Mouse (Mus musculus) fibroblast of lung, adult 2 months (primary cell): ENCODE results near the gene Slc16a10.

Source experiments
- DNase-seq: peaks from one replicate; pipeline ENCODE4 v3.0.0-alpha.2; 2011; ENCODE audit warnings: low read depth

Slc16a10 gene

DNA sequence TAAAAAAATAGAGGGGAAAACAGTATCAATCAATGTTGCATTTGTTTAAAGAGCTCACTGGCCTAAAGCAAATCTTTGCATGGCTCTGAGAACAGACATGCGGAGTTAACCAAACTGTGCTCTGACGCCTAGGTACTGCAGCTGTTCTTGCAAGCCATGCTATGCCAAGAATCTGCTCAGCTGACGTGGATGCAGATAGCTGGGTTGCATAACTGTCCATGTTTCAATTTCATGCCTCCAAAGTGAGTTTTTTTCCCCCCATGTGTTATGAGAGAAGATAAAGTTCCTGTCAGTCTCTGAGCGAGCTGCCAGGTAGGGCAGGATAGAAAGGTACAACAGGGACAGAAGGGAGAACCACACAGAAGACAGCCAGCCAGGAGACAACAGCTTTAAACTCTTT lies 72.8 kb downstream of the Slc16a10 start:
- DNase-seq, result no peak

DNA sequence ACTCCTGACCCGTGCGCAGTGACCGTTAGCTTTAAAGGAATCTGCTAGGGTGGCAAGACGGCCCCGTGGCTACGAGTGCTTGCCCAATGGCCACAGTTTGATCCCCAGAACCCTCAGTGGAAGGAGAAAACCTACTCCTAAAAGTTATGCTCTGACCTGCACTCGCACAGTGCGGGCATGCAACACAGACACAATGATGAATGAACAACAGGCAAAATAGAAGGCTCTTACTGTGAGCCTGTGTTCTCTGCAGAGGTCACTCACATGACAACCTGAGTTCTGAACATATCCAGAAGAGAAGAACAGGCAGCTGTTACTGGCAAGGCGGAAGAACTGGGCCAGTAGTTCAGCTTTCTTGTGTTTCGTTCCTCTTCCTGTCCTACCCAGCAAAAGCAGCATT lies 73.5 kb downstream of the Slc16a10 start:
- DNase-seq, result no peak

DNA sequence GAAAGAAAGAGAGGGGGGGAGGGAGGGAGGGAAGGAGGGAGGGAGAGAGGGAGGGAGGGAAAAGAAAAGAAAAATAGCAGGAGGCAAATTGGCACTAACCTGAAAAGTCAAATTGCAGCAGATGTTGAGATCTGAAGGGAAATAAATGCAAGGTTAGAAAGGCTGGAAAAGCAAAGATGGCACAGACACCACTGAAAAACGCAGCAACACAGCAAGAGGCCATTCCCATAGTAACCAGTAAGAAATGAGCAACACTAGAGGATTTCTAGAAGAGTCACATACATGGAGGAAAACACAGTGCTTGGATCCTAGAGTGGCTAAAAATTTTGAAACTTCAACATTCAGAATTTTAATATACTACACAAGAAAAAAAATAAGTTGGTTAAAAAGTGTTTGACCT lies 74.5 kb downstream of the Slc16a10 start:
- no peak for DNase-seq

DNA sequence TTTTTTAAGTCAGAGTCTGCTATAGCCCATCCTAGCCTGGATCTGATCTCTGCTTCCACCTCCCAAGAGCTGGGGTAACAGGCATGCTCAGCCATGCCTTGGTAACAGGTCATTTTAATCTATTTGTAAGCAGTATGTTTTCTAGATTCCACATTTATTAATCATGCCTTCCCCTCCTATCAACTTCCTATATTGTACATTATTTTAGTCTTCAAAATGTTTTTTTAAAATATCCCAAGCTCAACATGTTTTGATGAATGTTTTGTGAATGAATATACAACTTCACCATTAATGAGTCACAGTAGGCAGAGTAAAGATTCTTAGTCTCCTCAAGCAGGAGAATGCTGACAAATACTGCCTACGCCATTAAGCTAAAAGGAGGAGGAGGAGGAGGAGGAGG lies 75.0 kb downstream of the Slc16a10 start:
- no peak for DNase-seq

DNA sequence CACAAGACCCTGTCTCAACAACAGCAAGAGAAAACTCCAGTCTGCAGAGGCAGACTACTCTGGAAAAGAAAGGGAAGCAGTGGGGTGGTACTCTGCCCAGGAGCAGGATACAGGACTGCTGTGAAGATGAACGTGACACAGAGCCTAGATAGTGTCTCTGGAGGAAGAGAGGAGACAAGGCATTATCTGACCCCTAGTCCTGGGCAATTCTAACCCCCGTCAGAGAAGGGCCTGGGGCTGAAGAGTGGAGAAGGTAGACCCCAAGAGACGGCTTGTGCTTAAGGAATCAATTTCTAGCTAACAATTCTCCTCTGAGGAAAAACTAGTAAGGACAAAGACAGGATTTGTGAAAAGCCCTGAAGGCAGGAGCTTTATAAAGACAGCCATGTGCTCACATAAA lies 76.7 kb downstream of the Slc16a10 start:
- no peak for DNase-seq

DNA sequence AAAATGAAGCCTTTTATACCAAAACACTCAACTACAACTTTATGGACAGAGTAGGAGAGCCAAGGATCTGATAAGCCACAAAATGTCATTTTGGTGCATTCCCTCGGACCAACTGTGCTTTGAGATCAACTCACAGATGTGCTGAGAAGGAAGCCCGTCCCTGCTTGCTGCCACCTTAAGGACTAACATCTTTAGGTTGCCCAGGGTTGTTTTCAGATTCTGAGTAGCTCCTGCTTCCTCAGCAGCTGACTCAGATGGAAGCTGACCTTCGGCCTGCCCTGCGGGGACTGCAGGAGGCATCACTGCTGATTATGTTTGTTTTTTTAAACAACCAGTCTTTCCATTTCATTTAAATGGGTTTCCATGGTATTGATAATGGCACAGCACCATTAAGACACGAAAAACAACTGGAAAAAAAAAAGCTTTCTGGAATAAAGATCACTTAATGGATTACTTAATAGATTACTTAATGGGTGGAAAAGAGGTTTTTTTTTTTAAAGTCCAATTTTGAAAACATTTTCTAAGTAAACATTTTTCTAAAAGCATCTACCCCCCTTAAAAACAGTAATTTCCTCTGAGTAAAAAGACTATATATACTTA lies 78.7 kb downstream of the Slc16a10 start:
- DNase-seq, result no peak

DNA sequence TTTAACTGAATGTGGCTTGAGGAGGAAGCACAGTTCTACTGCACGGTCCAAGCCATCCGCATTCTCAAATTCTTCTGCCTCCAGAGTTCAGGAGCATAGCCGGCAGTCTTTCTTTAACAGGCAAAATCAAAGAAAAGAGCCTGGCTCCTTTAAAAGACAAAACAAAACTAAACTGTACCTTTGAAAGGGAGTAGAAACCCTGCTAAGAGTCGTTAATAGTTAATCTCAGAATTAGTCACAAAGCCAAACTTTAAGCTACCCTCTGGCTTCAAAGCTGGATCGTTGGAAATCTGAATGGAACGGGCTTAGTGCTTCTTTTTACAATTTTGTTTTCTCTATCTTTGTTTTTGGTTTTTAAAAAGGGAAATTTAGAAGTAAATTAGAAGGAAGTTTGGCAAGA lies 79.2 kb downstream of the Slc16a10 start:
- DNase-seq, result no peak

DNA sequence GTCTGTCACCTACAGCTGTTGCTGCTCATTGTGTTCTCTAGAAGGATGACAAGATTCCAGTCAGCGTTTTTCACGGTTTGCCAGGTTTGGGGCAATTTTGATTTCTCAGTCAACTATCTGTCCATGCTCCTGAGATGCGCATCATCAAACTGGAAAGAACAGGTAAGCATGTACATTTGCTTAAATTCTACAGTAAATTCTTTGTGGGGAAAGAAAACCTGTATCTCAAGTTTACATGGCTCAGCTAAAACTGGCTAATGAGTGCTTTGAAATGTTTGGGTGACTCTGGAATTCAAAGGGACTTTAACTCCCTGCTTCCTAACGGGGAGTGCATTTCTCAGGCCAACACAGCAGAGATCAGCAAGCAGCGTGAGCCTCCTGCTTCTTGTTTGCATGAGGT lies 80.1 kb downstream of the Slc16a10 start:
- DNase-seq, result no peak

DNA sequence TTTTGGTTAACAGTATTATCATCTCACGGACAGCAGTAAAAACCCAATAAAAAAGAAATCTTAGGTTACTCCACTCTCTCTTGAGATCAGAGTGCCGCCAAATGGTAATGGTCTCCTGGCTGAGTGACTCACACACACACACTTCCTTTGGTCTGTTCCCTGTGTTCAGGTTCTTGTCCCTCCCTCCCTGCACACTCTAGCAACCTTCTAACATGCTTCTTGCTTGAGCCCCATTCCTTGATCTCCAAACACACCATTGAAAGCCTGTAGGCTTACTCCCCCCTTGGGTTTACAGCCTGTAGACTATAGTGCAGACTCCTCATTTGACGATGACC lies 83.3 kb downstream of the Slc16a10 start:
- no peak for DNase-seq

DNA sequence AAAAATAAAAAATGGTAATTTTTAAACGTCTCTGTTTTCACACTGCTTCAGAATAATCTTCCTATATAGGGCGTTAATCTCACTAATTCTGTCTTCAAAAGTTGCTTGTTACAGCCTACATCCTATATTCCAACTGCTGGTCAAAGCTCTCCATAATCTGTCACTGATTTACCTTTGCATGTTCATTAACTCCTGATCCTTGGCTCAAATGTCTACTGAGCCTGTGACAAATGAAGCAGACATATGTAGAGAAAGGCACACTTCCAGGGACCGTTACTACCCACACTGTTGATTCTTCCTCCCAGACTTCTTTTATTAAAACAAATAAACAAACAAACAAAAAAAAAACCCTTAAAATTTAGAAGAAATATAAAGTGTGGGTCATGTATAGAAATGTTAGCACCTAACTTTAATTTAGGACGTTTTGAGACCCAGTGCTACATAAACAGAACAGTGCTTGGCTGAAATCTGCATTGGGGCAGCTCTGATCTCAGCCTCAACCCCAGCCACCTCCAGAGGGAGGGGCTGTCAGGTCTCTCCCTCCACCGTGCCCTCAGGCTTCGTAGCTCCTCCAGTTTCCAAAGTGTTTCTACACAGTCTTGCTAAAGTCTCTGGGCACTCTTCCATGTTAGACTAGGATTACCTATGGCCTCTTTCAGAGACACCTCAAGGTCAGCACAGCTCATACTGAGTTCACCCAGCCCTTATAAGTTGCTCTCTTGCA lies 83.8 kb downstream of the Slc16a10 start:
- no peak for DNase-seq

DNA sequence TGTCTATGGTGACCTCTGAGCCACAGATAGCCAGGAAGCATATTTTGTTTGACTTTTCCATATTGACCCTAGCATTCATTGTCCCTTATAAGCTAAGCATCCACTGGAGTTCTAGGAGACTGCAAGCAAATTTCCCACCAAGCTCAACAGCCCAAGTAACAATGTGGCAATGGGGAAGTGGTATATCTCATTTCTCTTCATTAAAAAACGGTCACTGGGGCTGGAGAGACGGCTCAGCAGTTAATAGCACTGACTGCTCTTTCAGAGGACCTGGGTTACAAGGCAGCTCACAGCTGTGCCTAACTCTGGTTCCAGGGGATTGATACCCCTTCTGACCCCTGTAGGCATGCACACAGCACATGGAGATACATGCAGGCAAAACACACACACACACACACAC lies 84.4 kb downstream of the Slc16a10 start:
- DNase-seq, result no peak

DNA sequence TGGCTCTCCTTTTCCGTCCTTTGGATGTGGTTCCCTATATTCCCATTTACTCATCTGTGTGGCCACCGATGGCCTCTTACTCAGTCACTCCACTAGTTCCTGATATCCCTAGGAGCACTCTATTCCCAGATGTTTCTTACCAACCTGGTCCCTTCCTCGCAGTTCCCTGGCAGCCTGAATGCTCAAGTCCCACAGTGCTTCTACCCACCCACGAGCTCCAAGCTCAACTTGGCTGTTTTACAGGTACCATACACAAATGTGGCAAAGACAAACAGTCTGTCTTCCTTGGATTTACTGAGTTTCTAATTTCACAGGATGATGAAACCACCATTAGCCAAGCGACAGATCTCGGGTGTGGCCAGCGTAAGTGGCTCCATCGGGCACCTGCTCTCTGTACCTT lies 87.6 kb downstream of the Slc16a10 start:
- DNase-seq, result no peak

DNA sequence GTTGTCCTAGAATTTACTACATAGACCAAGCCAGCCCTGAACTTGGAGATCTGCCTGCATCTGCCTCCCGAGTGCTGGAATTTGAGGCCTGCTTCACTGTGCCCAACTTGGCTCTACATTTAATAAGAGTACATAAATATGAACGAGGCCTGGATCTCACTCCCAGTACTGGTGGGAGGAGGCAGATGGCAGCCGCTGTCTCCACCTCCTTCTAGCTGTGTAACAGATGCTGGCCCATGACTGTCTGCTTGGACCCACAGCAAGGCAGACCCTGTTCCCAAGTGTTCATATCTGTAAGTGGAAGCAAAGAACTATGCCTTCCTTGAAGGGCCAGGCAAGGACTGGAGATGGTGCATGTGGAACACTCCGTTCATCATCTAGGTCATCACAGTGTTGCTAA lies 88.2 kb downstream of the Slc16a10 start:
- DNase-seq, result no peak

DNA sequence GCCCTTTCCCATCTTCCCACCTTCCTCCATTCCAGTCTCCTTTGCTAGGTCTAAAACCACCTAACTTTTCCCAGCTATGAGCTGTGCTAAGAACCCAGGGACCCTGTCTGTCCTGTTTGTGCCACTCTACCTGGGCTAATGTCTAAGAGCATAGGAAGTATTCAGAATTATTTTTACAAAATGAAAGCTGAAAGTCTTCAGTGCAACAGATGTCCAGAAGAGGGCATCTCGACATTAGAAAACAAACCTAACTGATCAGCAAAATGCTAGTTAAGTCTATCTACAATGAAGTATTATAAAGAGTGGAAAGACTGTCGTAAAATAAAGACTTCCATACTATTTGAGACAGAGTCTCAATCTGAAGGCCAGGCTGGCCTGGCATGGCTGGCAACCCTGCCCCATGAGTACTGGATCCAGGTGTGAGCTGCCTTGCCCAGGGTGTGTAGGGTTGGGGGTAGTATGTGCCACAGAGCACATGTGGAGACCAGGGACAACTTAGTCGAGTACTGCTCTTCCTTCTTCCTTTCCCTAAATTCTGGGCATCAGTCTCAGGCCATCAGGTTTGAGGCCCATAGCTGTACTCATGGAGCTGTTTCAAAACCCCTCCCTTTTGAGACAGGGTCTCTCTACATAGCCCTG lies 88.7 kb downstream of the Slc16a10 start:
- peak; percentile 45 for DNase-seq

DNA sequence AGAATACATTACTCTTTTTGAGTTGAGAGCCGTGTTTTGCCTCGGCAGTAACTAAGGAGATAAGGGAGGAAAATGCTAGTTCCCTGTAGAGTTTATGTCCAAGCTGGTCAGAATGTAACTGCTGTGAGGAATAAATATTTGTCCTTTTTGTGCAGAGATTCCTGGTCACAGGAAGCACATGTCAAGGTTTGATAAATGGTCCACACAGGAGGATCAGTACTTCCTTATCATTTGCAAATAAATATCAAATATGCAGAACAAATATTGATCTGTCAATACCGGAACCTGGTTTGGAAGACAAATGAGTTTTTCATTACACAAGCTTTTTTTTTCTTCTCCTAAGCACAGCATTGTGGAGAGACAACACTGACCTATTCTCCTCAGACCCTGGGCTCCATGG lies 90.1 kb downstream of the Slc16a10 start:
- no peak for DNase-seq

DNA sequence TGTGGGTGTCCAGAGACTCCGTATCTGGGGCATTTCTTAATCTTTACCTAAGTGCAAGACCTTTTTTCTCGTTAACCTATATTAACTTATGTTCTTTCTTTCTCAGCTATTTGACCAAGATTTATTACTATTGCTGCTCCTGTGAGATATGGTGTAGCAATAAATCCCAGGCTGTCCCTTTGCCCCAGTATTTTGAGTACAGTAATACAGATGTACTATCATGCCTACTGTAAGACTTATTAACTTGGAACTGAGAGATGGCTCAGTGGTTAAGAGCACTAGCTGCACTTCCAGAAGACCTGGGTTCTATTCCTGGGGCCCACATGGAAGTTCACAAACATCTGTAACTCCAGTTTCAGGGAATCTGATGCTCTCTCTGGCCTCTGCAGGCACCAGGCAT lies 91.3 kb downstream of the Slc16a10 start:
- no peak for DNase-seq

DNA sequence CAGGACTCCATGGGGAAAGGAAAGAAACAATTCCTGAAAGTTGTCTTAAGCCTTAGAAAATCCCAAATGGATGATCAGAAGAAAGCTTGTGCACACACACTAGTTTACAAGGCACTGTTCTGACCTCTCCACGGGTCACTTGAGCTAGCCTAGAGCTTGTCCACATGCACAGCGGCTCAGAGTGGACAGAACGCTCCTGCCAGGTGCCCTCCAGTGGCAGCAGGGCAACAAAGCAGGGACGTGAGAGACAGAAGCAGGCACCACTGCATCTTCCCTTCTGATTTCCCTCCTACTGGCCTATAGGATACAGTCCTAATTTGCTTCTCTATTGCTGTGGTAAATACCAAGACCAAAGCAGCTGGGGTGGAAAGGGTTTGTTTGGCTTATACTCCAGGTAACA lies 100.7 kb downstream of the Slc16a10 start:
- DNase-seq, result no peak

DNA sequence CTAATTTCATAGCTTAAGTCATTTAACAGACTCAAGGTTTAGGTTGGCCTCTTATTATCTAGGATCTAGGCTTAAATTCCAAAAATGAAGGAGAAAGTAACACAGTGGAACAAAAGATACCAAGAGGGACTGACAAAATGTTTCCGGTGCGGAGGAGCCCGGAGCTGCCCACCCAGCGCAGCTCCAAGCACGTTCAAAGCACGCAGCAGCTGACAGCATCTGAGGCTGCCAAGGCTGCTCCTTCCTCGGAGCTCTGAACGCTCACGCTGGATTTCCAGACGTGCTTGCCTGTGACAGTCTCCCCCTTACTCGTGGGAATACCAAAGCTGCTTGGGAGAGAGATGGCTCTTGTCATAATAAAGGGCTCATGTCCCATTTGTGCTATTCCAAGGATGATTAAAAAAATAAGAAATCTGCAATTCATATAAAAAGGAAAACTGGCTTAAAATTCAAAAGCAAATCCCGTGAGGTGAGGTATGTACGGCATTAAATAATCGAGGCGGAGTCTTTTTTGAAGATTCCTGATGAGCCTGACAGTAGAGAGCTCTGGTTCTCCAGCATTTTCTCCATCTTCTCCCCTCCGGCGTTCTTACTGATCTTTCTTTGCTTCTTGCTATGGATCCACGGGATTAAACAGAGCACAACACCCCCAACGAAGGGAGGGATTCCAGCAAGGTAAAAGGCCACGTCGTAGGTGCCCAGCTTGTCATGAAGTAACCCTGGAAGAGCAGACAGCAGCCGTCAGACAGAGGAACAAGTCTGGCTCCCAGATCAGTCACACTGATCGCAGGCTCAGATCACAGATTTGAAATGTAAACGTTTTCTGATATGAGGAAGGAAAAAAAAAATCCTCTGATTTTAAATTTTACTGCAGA lies 105.1 kb downstream of the Slc16a10 start:
- no peak for DNase-seq

DNA sequence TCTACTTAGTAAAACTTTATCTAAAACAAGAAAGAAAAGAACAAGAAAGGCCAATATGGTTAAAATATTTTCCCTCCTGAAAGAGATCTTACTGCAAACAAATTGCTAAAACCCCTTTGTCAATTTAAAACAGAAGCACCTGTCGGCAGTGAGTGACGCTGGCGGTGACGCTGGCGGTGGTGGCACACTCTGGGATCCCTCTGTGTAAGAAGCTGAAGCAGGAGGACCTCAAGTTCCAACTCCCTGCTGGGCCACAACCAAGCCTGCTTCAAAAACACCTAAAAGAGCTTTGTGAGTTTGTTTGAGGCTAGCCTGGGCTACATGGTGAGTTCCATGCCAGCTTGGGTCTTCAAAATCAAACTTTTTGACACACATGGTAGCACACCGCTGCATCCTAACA lies 107.1 kb downstream of the Slc16a10 start:
- DNase-seq, result no peak

DNA sequence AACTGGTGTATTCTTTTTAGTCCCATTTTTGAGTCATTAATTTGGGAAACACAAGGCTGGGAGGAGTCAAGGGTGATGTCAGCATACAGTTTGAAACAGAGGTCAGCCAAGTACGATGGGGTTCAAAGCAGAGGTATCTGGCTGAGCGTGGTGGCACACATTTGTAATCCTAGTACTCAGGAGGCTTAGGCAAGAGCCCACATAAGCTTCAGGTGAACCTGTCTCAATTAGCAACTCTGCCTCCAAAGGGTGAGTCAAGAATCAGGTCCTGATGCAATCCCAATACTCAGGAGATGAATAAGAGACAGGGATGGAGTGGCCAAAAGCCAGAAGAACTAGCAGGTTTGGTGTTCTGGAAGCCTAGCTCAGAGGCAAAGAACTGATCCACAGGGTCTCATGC lies 109.2 kb downstream of the Slc16a10 start:
- DNase-seq, result no peak

DNA sequence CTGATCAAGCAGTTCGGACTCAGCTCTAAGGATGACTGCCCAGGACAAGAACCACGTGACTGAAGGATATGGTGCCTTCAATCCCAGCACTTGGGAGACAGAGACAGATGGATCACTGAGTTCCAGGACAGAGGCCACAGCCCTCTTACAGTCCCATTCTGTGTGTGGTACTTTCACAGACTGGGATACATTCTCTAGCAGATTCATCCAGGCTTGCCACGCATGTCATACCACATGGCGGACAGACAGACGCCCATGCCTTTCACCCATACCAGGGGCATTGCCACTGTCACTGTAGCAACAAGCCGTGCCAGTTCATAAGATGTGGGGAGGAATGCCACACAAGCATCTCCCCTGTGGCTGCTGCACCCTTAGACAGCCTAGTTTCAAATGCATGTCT lies 111.3 kb downstream of the Slc16a10 start:
- DNase-seq, result no peak

DNA sequence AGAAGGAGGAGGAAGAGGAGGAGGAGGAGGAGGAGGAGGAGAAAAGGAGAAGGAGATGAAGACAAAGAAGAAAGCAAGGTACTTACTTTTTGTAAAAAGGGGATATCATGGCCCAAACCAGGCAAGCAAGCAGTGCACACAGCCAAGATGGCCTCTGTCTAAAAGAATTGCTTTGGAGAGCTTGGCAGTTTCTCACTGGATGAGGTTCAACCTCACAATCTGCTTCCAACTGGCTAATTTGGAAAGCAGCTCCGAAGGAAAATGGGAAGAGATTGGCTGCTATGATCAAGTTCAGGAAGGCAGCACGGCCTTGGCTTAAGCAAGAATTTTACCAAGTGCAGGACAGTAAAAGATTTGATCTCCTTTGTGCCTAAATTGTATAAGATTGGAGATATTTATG lies 112.4 kb downstream of the Slc16a10 start:
- DNase-seq, result no peak

DNA sequence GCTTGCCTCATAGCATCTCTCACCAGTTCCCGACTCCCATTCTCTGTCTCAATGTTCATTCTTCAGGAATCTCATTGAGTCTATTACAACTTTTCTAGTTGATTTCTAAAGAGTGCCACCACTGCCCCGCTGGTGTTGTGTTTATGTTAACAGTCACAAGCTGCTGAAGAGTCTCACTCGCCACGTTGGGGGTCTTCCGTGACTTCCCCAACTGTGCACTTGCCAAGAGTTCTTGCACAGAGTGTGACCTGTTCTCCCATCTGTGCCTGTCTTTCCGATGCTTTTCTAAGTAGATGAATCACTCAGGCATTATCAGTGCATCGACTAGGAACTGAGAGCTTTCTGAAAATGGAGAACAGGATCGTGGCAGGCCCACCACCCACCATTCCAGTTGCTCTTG lies 114.0 kb downstream of the Slc16a10 start:
- no peak for DNase-seq
